Mouse (Mus musculus) spleen, adult 2 months (tissue): ENCODE data around the gene Pithd1.

Experiments
- CTCF ChIP-seq: fragments of 200-500 bp; IDR thresholded peaks from 2 replicates; pipeline ENCODE4 v1.5.1; 2011; ENCODE audit warnings: mild to moderate bottlenecking, inconsistent platforms; ENCODE audit not compliant: insufficient read depth, insufficient read length, insufficient replicate concordance; ENCODE audit errors: extremely low read depth
- POLR2A ChIP-seq: fragments of 200-500 bp; IDR thresholded peaks from 2 replicates; pipeline ENCODE4 v1.6.1; 2011; ENCODE audit warnings: low read depth, low read length, inconsistent platforms

- TF ChIP-seq CTCF (no peak), POLR2A (no peak)
Observed at GRCm38 (mm10) chr4:135942193-135942592, 44.9 kb downstream of the Pithd1 start.
